Mouse (Mus musculus) hindbrain, postnatal 0 days (tissue): ENCODE measurements around the gene Pam. TPM values are rescaled to one million over a fixed set of nuclear protein-coding genes. Genes with fewer than 3 reads are reported as not detected.

ENCODE experiments used
- ATAC-seq: fragments of 200-750 bp; cut with Nextera tagmentation; 2 replicates; pipeline ENCODE4 v1.8.0; 2017; ENCODE audit warnings: mild to moderate bottlenecking, moderate TSS enrichment, moderate library complexity
- DNase-seq: peaks from one replicate; pipeline ENCODE4 v3.0.0-alpha.2; 2015; ENCODE audit warnings: low spot score
- H3K27ac ChIP-seq: fragments of 300-500 bp; sonication (generic); 2 replicates; pipeline ENCODE4 v1.5.1; 2014; ENCODE audit warnings: mild to moderate bottlenecking
- H3K27me3 ChIP-seq: fragments of 300-500 bp; sonication (generic); 2 replicates; pipeline ENCODE4 v1.6.1; 2014; ENCODE audit warnings: low read length, mixed read lengths; ENCODE audit not compliant: insufficient read depth
- H3K36me3 ChIP-seq: fragments of 300-500 bp; sonication (generic); 2 replicates; pipeline ENCODE4 v1.6.1; 2014; ENCODE audit warnings: low read length, mixed read lengths; ENCODE audit not compliant: insufficient read depth
- H3K4me1 ChIP-seq: fragments of 300-500 bp; sonication (generic); 2 replicates; pipeline ENCODE4 v1.6.1; 2014; ENCODE audit warnings: antibody characterized with exemption, low read length, mixed read lengths; ENCODE audit not compliant: insufficient read depth
- H3K4me2 ChIP-seq: fragments of 300-500 bp; sonication (generic); 2 replicates; pipeline ENCODE4 v1.6.1; 2014; ENCODE audit warnings: low read depth, mild to moderate bottlenecking, low read length, moderate library complexity, mixed read lengths
- H3K4me3 ChIP-seq: fragments of 300-500 bp; sonication (generic); 2 replicates; pipeline ENCODE4 v1.5.1; 2014; ENCODE audit warnings: low read length
- H3K9ac ChIP-seq: fragments of 300-500 bp; sonication (generic); replicated peaks from 2 replicates; pipeline ENCODE4 v1.6.1; 2014; ENCODE audit warnings: mild to moderate bottlenecking, low read length, moderate library complexity, mixed read lengths
- H3K9me3 ChIP-seq: fragments of 300-500 bp; sonication (generic); 2 replicates; pipeline ENCODE4 v1.6.1; 2016; ENCODE audit warnings: low read length, mixed read lengths
- CTCF ChIP-seq: IDR thresholded peaks from 2 replicates; pipeline ENCODE4 v1.5.1; 2016; ENCODE audit warnings: antibody characterized with exemption, control low read depth, low read depth
- WGBS: fragments of 180-500 bp; shearing (Covaris S2); extraction: QIAGEN DNeasy Blood & Tissue Kit; methylation state at CpG from one replicate; pipeline ENCODE4 v1.1.7; 2014; 5-methylcytosine and 5-hydroxymethylcytosine counted together
- polyA plus RNA-seq: library from polyadenylated mRNA; unstranded; fragments of >200 nt; fragmentation: Nextera tagmentation; extraction: Ambion mirVana; gene quantifications from 2 replicates; pipeline ENCODE4 v1.2.1, GENCODE M21; 2015
- total RNA-seq: library from RNA; depleted of rRNA; stranded (reverse); fragments of >200 nt; gene quantifications from 2 replicates; pipeline ENCODE4 v1.2.3, GENCODE M21; 2014

Gene Pam
- total and polyA plus RNA-seq, 2 experiments from 2014 or later: 40.8 to 76.8 TPM

GRCm38 (mm10) chr1:97862734-97863133, 232.7 kb downstream of the Pam start:
- Histone ChIP-seq H3K9ac (no peak overlapping the region), H3K27ac (peak overlapping the region; percentile 12; the same call in 1 of the 2 replicates), H3K27me3 (no peaks in the 10 kb centered on the region), H3K36me3 (no peaks in the 10 kb centered on the region), H3K4me2 (0 out of 2 replicates have a peak overlapping the region, but pooled peaks have one; percentile 10), H3K4me1 (0 out of 2 replicates have a peak, but pooled peaks cover 4% of the 10 kb centered on the region), H3K4me3 (no peak overlapping the region), H3K9me3 (no peaks in the 10 kb centered on the region)
- 59% methylated on average over 5 of the region's 5 CpGs for WGBS
- no peak for TF ChIP-seq CTCF
- DNase-seq: no peak
- peak; percentile 40; the same call in 1 of the 2 replicates for ATAC-seq

GRCm38 (mm10) chr1:97854256-97854655, 241.2 kb downstream of the Pam start:
- WGBS: 73% methylated on average over 3 of the region's 3 CpGs
- no peak overlapping the region for H3K4me3 ChIP-seq
- no peaks in the 10 kb centered on the region for H3K4me1 ChIP-seq
- H3K4me2 ChIP-seq: no peak overlapping the region
- no peaks in the 10 kb centered on the region for H3K27me3 ChIP-seq
- H3K9me3 ChIP-seq: no peaks in the 10 kb centered on the region
- H3K36me3 ChIP-seq: no peaks in the 10 kb centered on the region
- ATAC-seq (no peak), DNase-seq (no peak)
- H3K9ac ChIP-seq: no peak overlapping the region
- H3K27ac ChIP-seq: no peak overlapping the region
- no peak for TF ChIP-seq CTCF

- Histone ChIP-seq H3K4me2 (no peak overlapping the region), H3K27me3 (no peaks in the 10 kb centered on the region), H3K4me1 (0 out of 2 replicates have a peak, but pooled peaks cover 5% of the 10 kb centered on the region), H3K36me3 (no peaks in the 10 kb centered on the region), H3K9me3 (no peaks in the 10 kb centered on the region), H3K27ac (no peak overlapping the region), H3K4me3 (no peak overlapping the region), H3K9ac (no peak overlapping the region)
- ATAC-seq (no peak), DNase-seq (peak; percentile 30)
- WGBS: 72% methylated on average over 13 of the region's 13 CpGs
- TF ChIP-seq CTCF: no peak
These were observed 243.8 kb downstream of the Pam start for GRCm38 (mm10) chr1:97851601-97852175.

GRCm38 (mm10) chr1:97848601-97849241, 246.7 kb downstream of the Pam start:
- ATAC-seq (peak; percentile 77), DNase-seq (peak; percentile 63)
- no peaks in the 10 kb centered on the region for H3K36me3 ChIP-seq
- 18% methylated on average over 14 of the region's 14 CpGs for WGBS
- H3K4me1 ChIP-seq: 0 out of 2 replicates have a peak, but pooled peaks cover 5% of the 10 kb centered on the region
- H3K9ac ChIP-seq: no peak overlapping the region
- H3K4me3 ChIP-seq: no peak overlapping the region
- no peak overlapping the region for H3K27ac ChIP-seq
- no peaks in the 10 kb centered on the region for H3K27me3 ChIP-seq
- H3K9me3 ChIP-seq: no peaks in the 10 kb centered on the region
- no peak for TF ChIP-seq CTCF
- peak overlapping the region; percentile 36 for H3K4me2 ChIP-seq

- Histone ChIP-seq H3K27me3 (no peaks in the 10 kb centered on the region), H3K9me3 (no peaks in the 10 kb centered on the region), H3K4me1 (no peaks in the 10 kb centered on the region), H3K9ac (no peak overlapping the region), H3K4me2 (no peak overlapping the region), H3K4me3 (no peak overlapping the region), H3K27ac (no peak overlapping the region), H3K36me3 (0 out of 2 replicates have a peak, but pooled peaks cover 5% of the 10 kb centered on the region)
- peak; percentile 77 for DNase-seq
- no peak for TF ChIP-seq CTCF
- ATAC-seq: peak; percentile 86
These were observed 252.0 kb downstream of the Pam start for GRCm38 (mm10) chr1:97843220-97843992.

GRCm38 (mm10) chr1:97834354-97834822, 261.1 kb downstream of the Pam start:
- H3K4me1 ChIP-seq: no peaks in the 10 kb centered on the region; the same call in 1 of the 2 replicates
- H3K9ac ChIP-seq: no peak overlapping the region
- no peak for DNase-seq
- H3K4me3 ChIP-seq: no peak overlapping the region
- 0 out of 2 replicates have a peak overlapping the region, but pooled peaks have one; percentile 7 for H3K4me2 ChIP-seq
- H3K27ac ChIP-seq: peak overlapping the region; percentile 45; the same call in 1 of the 2 replicates
- no peak for TF ChIP-seq CTCF
- no peaks in the 10 kb centered on the region for H3K27me3 ChIP-seq
- ATAC-seq: no peak
- 53% methylated on average over 5 of the region's 5 CpGs for WGBS
- no peaks in the 10 kb centered on the region for H3K9me3 ChIP-seq
- H3K36me3 ChIP-seq: peaks cover 5% of the 10 kb centered on the region; the same call in 1 of the 2 replicates
